Mouse (Mus musculus) MEL (cell line): Measurements from ENCODE around the gene Fbn1. TPM values are rescaled to one million over a fixed set of nuclear protein-coding genes. Genes with fewer than 3 reads are reported as not detected.

Experiments
- DNase-seq: peaks from one replicate; pipeline ENCODE4 v3.0.0; 2011; ENCODE audit warnings: low read depth, low spot score
- H3K27ac ChIP-seq: 2 replicates; pipeline ENCODE4 v1.5.1; 2012; ENCODE audit warnings: low read depth, mild to moderate bottlenecking, control low read depth, low read length, moderate library complexity; ENCODE audit not compliant: control insufficient read depth
- H3K27me3 ChIP-seq, 2 experiments: fragments of 150-350 bp in 1 of 2; sonication (generic) in 1 of 2; 2 replicates each; pipeline ENCODE4 v1.6.1; 2012; ENCODE audit warnings: low read length in 2 of 2, mild to moderate bottlenecking in 2 of 2, improper control_type of control experiment in 1 of 2, moderate library complexity in 1 of 2; ENCODE audit not compliant: insufficient read depth in 2 of 2, control insufficient read depth in 1 of 2
- H3K36me3 ChIP-seq, 2 experiments: 2 replicates each; pipeline ENCODE4 v1.6.1; 2012 to 2014; ENCODE audit warnings: low read length in 2 of 2, improper control_type of control experiment in 1 of 2, inconsistent platforms in 1 of 2, mild to moderate bottlenecking in 1 of 2; ENCODE audit not compliant: insufficient read depth in 2 of 2, control insufficient read depth in 1 of 2
- H3K4me1 ChIP-seq, 2 experiments: fragments of 150-350 bp in 1 of 2; sonication (generic) in 1 of 2; 2 replicates each; pipeline ENCODE4 v1.6.1; 2012; ENCODE audit warnings: low read length in 2 of 2, improper control_type of control experiment in 1 of 2, mild to moderate bottlenecking in 1 of 2; ENCODE audit not compliant: insufficient read depth in 2 of 2, control insufficient read depth in 1 of 2
- H3K4me3 ChIP-seq, 2 experiments: fragments of 150-350 bp in 1 of 2; sonication (generic) in 1 of 2; 2 replicates each; pipeline ENCODE4 v1.5.1; 2012; ENCODE audit warnings: low read depth in 2 of 2, low read length in 2 of 2, mild to moderate bottlenecking in 2 of 2, moderate library complexity in 2 of 2, control low read depth in 1 of 2, improper control_type of control experiment in 1 of 2; ENCODE audit not compliant: control insufficient read depth in 1 of 2, insufficient read depth in 1 of 2
- H3K79me2 ChIP-seq: 2 replicates; pipeline ENCODE4 v1.6.1; 2012; ENCODE audit warnings: mild to moderate bottlenecking, low read length, moderate library complexity; ENCODE audit not compliant: control insufficient read depth, poor library complexity, insufficient read depth
- H3K9ac ChIP-seq: 2 replicates; pipeline ENCODE4 v1.6.1; 2012; ENCODE audit warnings: low read depth, mild to moderate bottlenecking, control low read depth, low read length, moderate library complexity; ENCODE audit not compliant: control insufficient read depth, poor library complexity, severe bottlenecking
- H3K9me3 ChIP-seq: fragments of 150-350 bp; sonication (generic); replicated peaks from 2 replicates; pipeline ENCODE4 v1.6.1; 2012; ENCODE audit warnings: mild to moderate bottlenecking, low read length, improper control_type of control experiment, moderate library complexity; ENCODE audit not compliant: insufficient read depth
- CHD1 ChIP-seq: IDR thresholded peaks from 2 replicates; pipeline ENCODE4 v1.6.1; 2012; ENCODE audit warnings: low read depth, mild to moderate bottlenecking, inconsistent platforms, low read length, improper control_type of control experiment
- CHD2 ChIP-seq: IDR thresholded peaks from 2 replicates; pipeline ENCODE4 v1.6.1; 2011; ENCODE audit warnings: low read length, improper control_type of control experiment
- CTCF ChIP-seq, 3 experiments: IDR thresholded peaks in 2 of 3; conservative IDR thresholded peaks in 1 of 3; 2 replicates each; pipeline ENCODE4 v1.5.1; 2011 to 2012; ENCODE audit warnings: low read length in 3 of 3, low read depth in 2 of 3, mild to moderate bottlenecking in 2 of 3, improper control_type of control experiment in 1 of 3, inconsistent platforms in 1 of 3, mixed read lengths in 1 of 3, moderate library complexity in 1 of 3; ENCODE audit not compliant: control insufficient read depth in 1 of 3, insufficient read depth in 1 of 3, poor library complexity in 1 of 3, severe bottlenecking in 1 of 3
- ETS1 ChIP-seq: IDR thresholded peaks from 2 replicates; pipeline ENCODE4 v1.6.1; 2012; ENCODE audit warnings: low read depth, mild to moderate bottlenecking, inconsistent platforms, low read length, improper control_type of control experiment, moderate library complexity
- GABPA ChIP-seq: IDR thresholded peaks from 2 replicates; pipeline ENCODE4 v1.6.1; 2012; ENCODE audit warnings: low read depth, mild to moderate bottlenecking, inconsistent platforms, low read length, improper control_type of control experiment, moderate library complexity
- GATA1 ChIP-seq: IDR thresholded peaks from 2 replicates; pipeline ENCODE4 v1.6.1; 2011; ENCODE audit warnings: low read depth, low read length, improper control_type of control experiment
- JUND ChIP-seq: IDR thresholded peaks from 2 replicates; pipeline ENCODE4 v1.6.1; 2011; ENCODE audit warnings: low read depth, mild to moderate bottlenecking, improper control_type of control experiment, low read length
- NRF1 ChIP-seq: IDR thresholded peaks from 2 replicates; pipeline ENCODE4 v1.6.1; 2014; ENCODE audit warnings: low read depth, mild to moderate bottlenecking, inconsistent platforms, low read length, improper control_type of control experiment, moderate library complexity; ENCODE audit not compliant: poor library complexity, insufficient read depth, severe bottlenecking
- POLR2A ChIP-seq, 2 experiments: IDR thresholded peaks; 2 replicates each; pipeline ENCODE4 v1.6.1; 2011 to 2012; ENCODE audit warnings: low read length in 2 of 2, mild to moderate bottlenecking in 2 of 2, control low read depth in 1 of 2, improper control_type of control experiment in 1 of 2, low read depth in 1 of 2, moderate library complexity in 1 of 2; ENCODE audit not compliant: control insufficient read depth in 1 of 2, insufficient read depth in 1 of 2, poor library complexity in 1 of 2
- POLR2AphosphoS2 ChIP-seq: IDR thresholded peaks from 2 replicates; pipeline ENCODE4 v1.6.1; 2011; ENCODE audit warnings: low read length, improper control_type of control experiment
- RAD21 ChIP-seq: IDR thresholded peaks from 2 replicates; pipeline ENCODE4 v1.6.1; 2011; ENCODE audit warnings: mild to moderate bottlenecking, low read depth, low read length, improper control_type of control experiment
- RCOR1 ChIP-seq: IDR thresholded peaks from 2 replicates; pipeline ENCODE4 v1.6.1; 2012; ENCODE audit warnings: low read depth, mild to moderate bottlenecking, inconsistent platforms, low read length, improper control_type of control experiment
- SIN3A ChIP-seq: IDR thresholded peaks from 2 replicates; pipeline ENCODE4 v1.6.1; 2012; ENCODE audit warnings: low read length, improper control_type of control experiment, inconsistent platforms
- SMC3 ChIP-seq: IDR thresholded peaks from 2 replicates; pipeline ENCODE4 v1.6.1; 2011; ENCODE audit warnings: low read depth, low read length, improper control_type of control experiment
- ZC3H11A ChIP-seq: IDR thresholded peaks from 2 replicates; pipeline ENCODE4 v1.6.1; 2012; ENCODE audit warnings: low read depth, mild to moderate bottlenecking, inconsistent platforms, low read length, improper control_type of control experiment
- ZKSCAN1 ChIP-seq: IDR thresholded peaks from 2 replicates; pipeline ENCODE4 v1.6.1; 2012; ENCODE audit warnings: low read depth, mild to moderate bottlenecking, inconsistent platforms, low read length, improper control_type of control experiment, moderate library complexity
- ZMIZ1 ChIP-seq: IDR thresholded peaks from 2 replicates; pipeline ENCODE4 v1.6.1; 2012; ENCODE audit warnings: low read depth, mild to moderate bottlenecking, inconsistent platforms, low read length, improper control_type of control experiment, moderate library complexity
- ZNF384 ChIP-seq: IDR thresholded peaks from 2 replicates; pipeline ENCODE4 v1.6.1; 2012; ENCODE audit warnings: low read depth, mild to moderate bottlenecking, inconsistent platforms, low read length, improper control_type of control experiment
- polyA plus RNA-seq, 2 experiments: library from polyadenylated mRNA; stranded (reverse) in 1 of 2; unstranded in 1 of 2; fragments of >175 nt in 1 of 2; fragments of >200 nt in 1 of 2; gene quantifications; 2 replicates each; pipeline versions ENCODE4 v1.2.1 to v1.2.4; 2012; ENCODE audit warnings: low replicate concordance in 2 of 2, low read depth in 1 of 2; ENCODE audit not compliant: insufficient read length in 2 of 2, insufficient read depth in 1 of 2, missing spikeins in 1 of 2
- total RNA-seq: library from RNA; depleted of rRNA; stranded (reverse); fragments of 300-350 nt; gene quantifications from 2 replicates; pipeline ENCODE4 v1.2.3, GENCODE M21; 2012

Gene Fbn1
- total and polyA plus RNA-seq, 3 experiments = 0.01 TPM; not detected in 2

GRCm38 (mm10) chr2:125302625-125302924 is 205.2 kb downstream of the Fbn1 start:
- H3K4me3 ChIP-seq = no peak overlapping the region
- TF ChIP-seq POLR2A (IDR thresholded peaks at IDR 0.05; ENCODE audit: control insufficient read depth in 1 of 2, insufficient read depth in 1 of 2, low read depth in 1 of 2, low read length in 2 of 2, poor library complexity in 1 of 2) = no peak
- TF ChIP-seq ETS1 = no peak
- TF ChIP-seq GATA1 = no peak
- no peak for TF ChIP-seq ZMIZ1
- no peak for TF ChIP-seq RCOR1
- no peak for TF ChIP-seq SIN3A
- no peak for TF ChIP-seq RAD21
- TF ChIP-seq JUND = no peak
- no peaks in the 10 kb centered on the region for H3K4me1 ChIP-seq
- H3K27me3 ChIP-seq = no peaks in the 10 kb centered on the region; a peak in 1 of 4 replicates
- no peaks in the 10 kb centered on the region for H3K9me3 ChIP-seq
- no peak overlapping the region for H3K9ac ChIP-seq
- no peaks in the 10 kb centered on the region for H3K36me3 ChIP-seq
- no peaks in the 10 kb centered on the region for H3K79me2 ChIP-seq
- no peak overlapping the region for H3K27ac ChIP-seq
- no peak for DNase-seq

DNA sequence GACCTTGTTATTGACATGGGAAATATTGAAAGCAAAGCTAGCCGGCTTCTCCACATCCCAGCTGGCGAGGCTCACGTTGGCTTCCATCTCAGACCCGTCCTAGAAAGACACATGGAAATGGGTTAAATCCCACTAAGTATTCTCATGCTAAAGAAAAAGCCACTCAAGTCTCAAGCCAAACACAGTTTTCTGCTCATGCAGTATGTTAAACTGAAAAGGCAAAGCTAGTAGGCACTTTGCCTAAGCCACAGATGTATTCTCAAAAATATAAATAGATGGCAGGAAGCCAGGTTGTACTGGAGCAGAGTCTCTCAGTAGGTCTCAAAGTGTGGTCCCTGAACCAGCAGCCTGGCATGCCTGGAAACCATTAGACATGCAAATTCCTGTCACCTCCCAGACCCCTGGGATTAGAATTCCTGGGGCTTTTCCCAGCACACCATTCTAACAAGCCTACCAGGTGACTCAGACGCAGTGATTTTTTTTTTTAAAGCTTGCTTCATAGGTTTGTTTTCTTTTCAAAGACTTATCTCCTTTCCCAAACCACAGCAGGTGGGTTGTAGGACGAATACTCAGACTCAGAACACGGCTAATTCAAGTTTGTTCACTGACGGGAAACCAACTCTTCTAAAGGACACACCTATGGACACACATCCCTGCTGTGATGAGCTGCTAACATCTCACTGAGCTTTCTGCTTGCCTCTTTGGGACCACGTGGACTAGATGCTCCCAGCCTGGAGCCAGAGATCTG is 205.7 kb downstream of the Fbn1 start:
- DNase-seq = no peak
- no peak for TF ChIP-seq POLR2AphosphoS2
- no peak for TF ChIP-seq ZNF384
- TF ChIP-seq GABPA = no peak
- no peak for TF ChIP-seq ZC3H11A
- no peak for TF ChIP-seq CHD2
- no peak for TF ChIP-seq POLR2A (IDR thresholded peaks at IDR 0.05; ENCODE audit: control insufficient read depth in 1 of 2, insufficient read depth in 1 of 2, low read depth in 1 of 2, low read length in 2 of 2, poor library complexity in 1 of 2)
- TF ChIP-seq NRF1 = no peak
- TF ChIP-seq ZKSCAN1 = no peak
- no peak for TF ChIP-seq CTCF (IDR thresholded peaks at IDR 0.05 in 2 of 3, conservative IDR thresholded peaks at IDR 0.05 in 1 of 3; ENCODE audit: control insufficient read depth in 1 of 3, insufficient read depth in 1 of 3, low read depth in 2 of 3, low read length in 3 of 3, poor library complexity in 1 of 3, severe bottlenecking in 1 of 3)
- no peak for TF ChIP-seq SMC3
- TF ChIP-seq CHD1 = no peak
- H3K9me3 ChIP-seq = no peaks in the 10 kb centered on the region
- H3K36me3 ChIP-seq = no peaks in the 10 kb centered on the region
- H3K79me2 ChIP-seq = no peaks in the 10 kb centered on the region
- no peak overlapping the region for H3K27ac ChIP-seq
- no peak overlapping the region for H3K4me3 ChIP-seq
- no peaks in the 10 kb centered on the region for H3K4me1 ChIP-seq
- no peak overlapping the region for H3K9ac ChIP-seq
- H3K27me3 ChIP-seq = no peaks in the 10 kb centered on the region; a peak in 1 of 4 replicates
